8 mouse cellular contexts compared by ENCODE assay signal in genomic region chr3:108381945-108382875, GRCm38 (mm10). TPM values are rescaled to one million over a fixed set of nuclear protein-coding genes. Genes with fewer than 3 reads are reported as not detected.
DNase-seq lines count a peak whose midpoint lies in the region; ATAC-seq and TF ChIP-seq lines count a peak whose summit lies in the region.

No protein-coding gene starts in this region.

- H3K27ac ChIP-seq in heart, embryonic 10.5 days: peak overlapping the region; percentile 80
- H3K27ac ChIP-seq in embryonic facial prominence, embryonic 14.5 days (replicated peaks; ENCODE audit: low read depth, low read length): peak overlapping the region; percentile 62
- H3K27ac ChIP-seq in limb, embryonic 14.5 days (replicated peaks; ENCODE audit: low read depth, low read length): 0 out of 2 replicates have a peak overlapping the region, but pooled peaks have one; percentile 33

- peaks cover 46% of the 10 kb centered on the region for H3K4me1 ChIP-seq in heart, embryonic 10.5 days
- H3K4me1 ChIP-seq in embryonic facial prominence, embryonic 14.5 days (ENCODE audit: control insufficient read depth, insufficient read depth, low read length): peaks cover 31% of the 10 kb centered on the region
- peaks cover 28% of the 10 kb centered on the region for H3K4me1 ChIP-seq in limb, embryonic 14.5 days (ENCODE audit: control insufficient read depth, insufficient read depth, low read length)

- peaks cover 2% of the 10 kb centered on the region for H3K79me3 ChIP-seq in C2C12 (ENCODE audit: low read depth)

- no peak for TF ChIP-seq CTCF in C2C12 (IDR thresholded peaks at IDR 0.05; ENCODE audit: control insufficient read depth, insufficient read depth, insufficient read length)

- DNase-seq in heart, embryonic 10.5 days (ENCODE audit: low spot score): no peak
- no peak for DNase-seq in heart, adult 11 months
- peak; percentile 85 for DNase-seq in embryonic facial prominence, embryonic 14.5 days (ENCODE audit: low spot score)
- DNase-seq in limb, embryonic 14.5 days (ENCODE audit: low spot score): no peak
- no peak for DNase-seq in urinary bladder, postnatal 14 days (ENCODE audit: low spot score)
- no peak for DNase-seq in right cerebral cortex, adult 2 months (ENCODE audit: low spot score in 2 of 2)
- DNase-seq in c-Kit-positive CD71-positive TER-119-positive erythroid progenitor cells, embryonic 14.5 days (ENCODE audit: low spot score): no peak

- H3K9me3 ChIP-seq in heart, embryonic 10.5 days: no peaks in the 10 kb centered on the region
- no peaks in the 10 kb centered on the region for H3K9me3 ChIP-seq in embryonic facial prominence, embryonic 14.5 days (ENCODE audit: control insufficient read depth, low read length)
- no peaks in the 10 kb centered on the region for H3K9me3 ChIP-seq in limb, embryonic 14.5 days (ENCODE audit: control insufficient read depth, low read length)

- peaks cover 14% of the 10 kb centered on the region for H3K79me2 ChIP-seq in C2C12 (ENCODE audit: control insufficient read depth, insufficient read depth)

- H3K36me3 ChIP-seq in heart, embryonic 10.5 days: peaks cover 21% of the 10 kb centered on the region
- H3K36me3 ChIP-seq in C2C12 (ENCODE audit: control insufficient read depth, insufficient read depth): peaks cover 11% of the 10 kb centered on the region
- peaks cover 5% of the 10 kb centered on the region; the same call in 1 of the 2 replicates for H3K36me3 ChIP-seq in embryonic facial prominence, embryonic 14.5 days (ENCODE audit: control insufficient read depth, insufficient read depth, low read length)
- peaks cover 14% of the 10 kb centered on the region for H3K36me3 ChIP-seq in limb, embryonic 14.5 days (ENCODE audit: control insufficient read depth, insufficient read depth, low read length)

- H3K4me3 ChIP-seq in heart, embryonic 10.5 days: peak overlapping the region; percentile 68
- no peak overlapping the region for H3K4me3 ChIP-seq in C2C12 (ENCODE audit: insufficient read depth, poor library complexity, severe bottlenecking)
- H3K4me3 ChIP-seq in embryonic facial prominence, embryonic 14.5 days (ENCODE audit: low read depth, low read length): peak overlapping the region; percentile 56
- peak overlapping the region; percentile 66; the same call in 1 of the 2 replicates for H3K4me3 ChIP-seq in limb, embryonic 14.5 days (replicated peaks; ENCODE audit: low read length)

- no peak for TF ChIP-seq POLR2A in limb, embryonic 14.5 days (IDR thresholded peaks at IDR 0.05; ENCODE audit: borderline replicate concordance, extremely low read depth, insufficient read depth, insufficient read length)

- H3K27me3 ChIP-seq in heart, embryonic 10.5 days (ENCODE audit: insufficient read depth, poor library complexity, severe bottlenecking): no peaks in the 10 kb centered on the region
- H3K27me3 ChIP-seq in C2C12 (ENCODE audit: control insufficient read depth, insufficient read depth, insufficient read length): peaks cover 9% of the 10 kb centered on the region
- H3K27me3 ChIP-seq in embryonic facial prominence, embryonic 14.5 days (replicated peaks; ENCODE audit: control insufficient read depth, insufficient read depth, low read length): no peaks in the 10 kb centered on the region
- no peaks in the 10 kb centered on the region for H3K27me3 ChIP-seq in limb, embryonic 14.5 days (ENCODE audit: control insufficient read depth, insufficient read depth, low read length)

- H3K9ac ChIP-seq in embryonic facial prominence, embryonic 14.5 days (ENCODE audit: low read depth, low read length): peak overlapping the region; percentile 53
- 0 out of 2 replicates have a peak overlapping the region, but pooled peaks have one; percentile 16 for H3K9ac ChIP-seq in limb, embryonic 14.5 days (ENCODE audit: low read depth, low read length, severe bottlenecking)

- peak overlapping the region; percentile 65 for H3K4me2 ChIP-seq in embryonic facial prominence, embryonic 14.5 days (ENCODE audit: low read depth, low read length)
- peak overlapping the region; percentile 56 for H3K4me2 ChIP-seq in limb, embryonic 14.5 days (replicated peaks; ENCODE audit: low read depth, low read length, severe bottlenecking)

- no peak overlapping the region for H3ac ChIP-seq in C2C12 (ENCODE audit: control insufficient read depth, insufficient read length, low read depth)

- 41% methylated on average over 14 of the region's 14 CpGs for WGBS in heart, embryonic 10.5 days
- 34% methylated on average over 14 of the region's 14 CpGs for WGBS in embryonic facial prominence, embryonic 14.5 days
- 51% methylated on average over 14 of the region's 14 CpGs for WGBS in limb, embryonic 14.5 days

- ATAC-seq in embryonic facial prominence, embryonic 14.5 days (ENCODE audit: low read depth): no peak
- no peak for ATAC-seq in limb, embryonic 14.5 days (ENCODE audit: low FRiP score, low read depth)

TF ChIP-seq in C2C12, 6 proteins besides CTCF, POLR2A, EP300 and RAD21:
- TF ChIP-seq USF1 (IDR thresholded peaks at IDR 0.05; ENCODE audit: low read depth) (peak; percentile 26), MYOD1 (IDR thresholded peaks at IDR 0.05; ENCODE audit: control insufficient read depth, insufficient read length, low read depth) (no peak)

RNA-seq across cellular contexts. Expression of gene Psrc1, which starts 1.4 kb away (rescaled TPM):
- 44.0 and 57.6 TPM in 2 replicates for polyA plus RNA-seq in heart, embryonic 10.5 days (2016; fragmentation: Nextera tagmentation; extraction: Ambion mirVana)
- polyA plus RNA-seq in C2C12 (2012; fragmentation: generic; extraction: Trizol): 27.9 TPM
- 31.2 and 38.1 TPM in 2 replicates for polyA plus RNA-seq in embryonic facial prominence, embryonic 14.5 days (2014; fragmentation: Nextera tagmentation; extraction: Ambion mirVana)
- 86.7 and 91.5 TPM in 2 replicates for polyA plus RNA-seq in limb, embryonic 14.5 days (2012; rRNA removed)
- polyA plus RNA-seq in limb, embryonic 14.5 days (2014; fragmentation: Nextera tagmentation; extraction: Ambion mirVana): 38.0 and 39.1 TPM in 2 replicates

RNA-seq across cellular contexts. Expression of gene Mybphl, which starts 17.5 kb away (rescaled TPM):
- 60.0 and 65.8 TPM in 2 replicates for polyA plus RNA-seq in heart, embryonic 10.5 days (2016; fragmentation: Nextera tagmentation; extraction: Ambion mirVana)
- not detected for polyA plus RNA-seq in C2C12 (2012; fragmentation: generic; extraction: Trizol)
- polyA plus RNA-seq in embryonic facial prominence, embryonic 14.5 days (2014; fragmentation: Nextera tagmentation; extraction: Ambion mirVana): not detected in 2 replicates
- not detected in 2 replicates for polyA plus RNA-seq in limb, embryonic 14.5 days (2012; rRNA removed)
- polyA plus RNA-seq in limb, embryonic 14.5 days (2014; fragmentation: Nextera tagmentation; extraction: Ambion mirVana): not detected in 2 replicates

RNA-seq across cellular contexts. Expression of gene Celsr2, which starts 33.1 kb away (rescaled TPM):
- 2.7 and 2.8 TPM in 2 replicates for polyA plus RNA-seq in heart, embryonic 10.5 days (2016; fragmentation: Nextera tagmentation; extraction: Ambion mirVana)
- polyA plus RNA-seq in C2C12 (2012; fragmentation: generic; extraction: Trizol): not detected
- polyA plus RNA-seq in embryonic facial prominence, embryonic 14.5 days (2014; fragmentation: Nextera tagmentation; extraction: Ambion mirVana): 11.8 and 13.9 TPM in 2 replicates
- polyA plus RNA-seq in limb, embryonic 14.5 days (2012; rRNA removed): 18.9 and 23.3 TPM in 2 replicates
- 10.5 and 15.5 TPM in 2 replicates for polyA plus RNA-seq in limb, embryonic 14.5 days (2014; fragmentation: Nextera tagmentation; extraction: Ambion mirVana)

Comparison
In these comparisons a context has a peak if more than half of its experiments do, and no peak if none do; other contexts are left out.
1. RNA of gene Mybphl, which starts 17.5 kb away (polyA plus RNA-seq): 60.0 to 65.8 TPM in heart, embryonic 10.5 days; not detected in limb, embryonic 14.5 days, not detected in C2C12 (single experiment) and not detected in embryonic facial prominence, embryonic 14.5 days; every median in the first group is over 10 times any median in the second.
2. Peak in every context shown above with its lines, with median percentiles within 50 percentile points of each other: H3K27ac ChIP-seq.